Mouse (Mus musculus) embryonic stem cell, embryonic (primary cell): ENCODE results near the gene 9130023H24Rik.

Experiments
- CTCF ChIA-PET, 4 experiments: fragments of 300-600 bp in 2 of 4; fragments of 350-600 bp in 2 of 4; sonication (Branson Sonifier 250); formaldehyde crosslinking; loops; one replicate each; lab custom pipeline; 2022; ENCODE audit warnings: inconsistent platforms in 2 of 4; lab: Charles Lee
- POLR2A ChIA-PET, 4 experiments: fragments of 300-600 bp in 2 of 4; fragments of 350-600 bp in 2 of 4; sonication (Branson Sonifier 250); formaldehyde crosslinking; loops; one replicate each; lab custom pipeline; 2022; ENCODE audit warnings: antibody characterized with exemption in 4 of 4, inconsistent platforms in 1 of 4; lab: Charles Lee

Gene 9130023H24Rik

DNA sequence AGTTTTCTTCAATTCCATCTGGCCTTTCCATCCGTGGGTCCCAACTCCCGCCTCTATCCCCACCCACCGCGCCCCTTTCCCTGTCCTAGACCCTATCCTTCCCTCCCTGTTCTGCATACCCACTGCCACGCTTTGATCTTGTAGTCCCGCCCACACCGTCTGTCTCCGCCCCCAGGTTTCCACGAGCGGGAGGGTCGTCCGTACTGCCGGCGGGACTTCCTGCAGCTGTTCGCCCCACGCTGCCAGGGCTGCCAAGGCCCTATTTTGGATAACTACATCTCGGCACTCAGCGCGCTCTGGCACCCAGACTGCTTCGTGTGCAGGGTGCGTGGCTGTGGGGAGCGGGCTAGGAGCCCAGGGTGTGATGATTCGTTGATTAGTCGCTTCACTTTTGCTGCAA is 14.8 kb upstream of the 9130023H24Rik start:
- ChIA-PET CTCF (interaction anchor here in 2 of 4 experiments (1.1 to 1.2 kb wide), 2 partner anchors 15 to 92 kb away, joined by 5 read pairs; partner anchors contain the start of genes 9130023H24Rik (in 1 of the 2) and Armc5 (in 1 of the 2)), POLR2A (interaction anchor here in 3 of 4 experiments (0.7 to 1.7 kb wide), 6 partner anchors 15 to 35 kb away, joined by 3 to 6 read pairs (median 3); partner anchors contain the start of genes 9130023H24Rik (in 1 of the 3) and Armc5 (in 1 of the 3))

DNA sequence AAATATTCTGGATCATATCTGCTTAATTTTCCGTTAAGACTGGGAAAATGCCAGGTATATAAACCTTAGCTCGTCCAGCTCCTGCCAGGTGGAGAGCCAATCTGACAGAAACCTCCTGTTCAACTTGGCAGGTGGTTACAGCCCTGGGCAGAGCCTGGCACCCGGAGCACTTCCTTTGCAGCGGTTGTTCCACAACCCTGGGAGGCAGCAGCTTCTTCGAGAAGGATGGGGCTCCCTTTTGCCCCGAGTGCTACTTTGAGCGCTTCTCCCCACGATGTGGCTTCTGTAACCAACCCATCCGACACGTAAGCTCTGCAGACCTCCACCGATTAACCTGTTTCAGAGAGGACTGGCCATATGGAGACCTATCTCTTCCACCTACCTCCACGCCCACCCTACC is 14.1 kb upstream of the 9130023H24Rik start:
- POLR2A ChIA-PET, result interaction anchor here in 2 of 4 experiments (0.7 to 1.7 kb wide), 4 partner anchors 14 to 35 kb away, joined by 3 to 6 read pairs (median 3); partner anchors contain the start of genes 9130023H24Rik (in 1 of the 2) and Armc5 (in 1 of the 2)
- CTCF ChIA-PET, result interaction anchor here in 2 of 4 experiments (1.0 to 1.1 kb wide), 2 partner anchors 12 to 93 kb away, joined by 3 to 5 read pairs; no protein-coding TSS in a partner anchor

DNA sequence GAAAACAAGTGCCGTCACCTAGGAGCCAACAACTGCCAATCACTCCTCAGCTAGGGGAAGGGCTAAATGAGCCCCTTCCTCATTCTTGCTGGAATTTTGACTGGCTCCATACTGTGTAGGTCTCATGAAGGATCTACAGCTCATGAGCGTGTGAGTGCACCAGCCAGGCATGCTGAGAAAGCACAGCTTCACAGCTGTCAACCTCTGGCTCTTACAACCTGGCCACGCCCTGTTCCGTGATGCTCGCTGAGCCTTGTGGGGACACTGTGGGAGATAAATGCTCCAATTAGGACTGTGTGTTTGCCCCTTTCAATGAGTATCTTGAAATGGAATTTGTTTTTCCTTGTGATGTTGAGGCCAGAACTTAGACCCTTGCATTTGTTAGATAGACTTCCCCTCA is 12.2 kb upstream of the 9130023H24Rik start:
- CTCF ChIA-PET, result interaction anchor here in 1 of 4 experiments (0.7 kb wide), 1 partner anchor 139 kb away, joined by 3 read pairs; no protein-coding TSS in a partner anchor
- POLR2A ChIA-PET, result no interaction called here

DNA sequence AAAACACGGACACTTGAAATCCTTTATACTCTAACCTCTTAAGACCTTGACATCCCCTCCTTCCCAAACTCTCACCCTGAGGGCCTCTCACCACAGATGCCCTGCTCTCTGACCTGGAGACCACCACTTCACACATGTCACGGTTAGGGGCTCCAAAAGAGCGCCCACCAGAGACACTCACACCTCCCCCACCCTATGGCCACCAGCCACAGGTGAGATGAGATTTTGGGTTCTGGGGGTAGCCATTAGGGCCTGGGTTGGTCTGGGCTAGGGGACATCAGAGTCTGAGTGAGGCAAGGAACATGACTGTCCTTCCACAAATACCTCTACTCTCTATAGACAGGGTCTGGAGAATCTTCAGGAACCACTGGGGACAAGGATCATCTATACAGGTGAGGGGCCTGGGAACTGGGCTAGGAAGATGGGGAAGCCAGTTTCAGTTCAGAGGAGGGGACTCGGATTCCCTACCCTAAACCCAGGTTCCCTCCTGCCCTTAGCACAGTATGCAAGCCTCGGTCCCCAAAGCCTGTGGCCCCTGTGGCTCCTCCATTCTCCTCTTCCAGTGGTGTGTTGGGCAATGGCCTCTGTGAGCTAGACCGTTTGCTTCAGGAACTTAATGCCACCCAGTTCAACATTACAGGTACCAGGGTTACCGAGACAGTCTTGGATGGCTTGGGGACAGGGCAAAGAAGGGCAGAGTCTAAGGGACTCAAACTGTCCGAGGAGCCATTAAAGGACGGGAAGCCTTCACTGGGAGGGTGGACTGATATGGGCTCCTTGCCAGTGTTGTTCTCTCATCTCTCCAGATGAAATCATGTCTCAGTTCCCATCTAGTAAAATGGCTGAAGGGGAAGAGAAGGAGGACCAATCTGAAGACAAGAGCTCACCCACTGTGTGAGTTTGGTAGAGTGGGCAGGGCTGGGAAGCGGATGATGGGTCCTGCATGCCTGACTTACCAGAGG is 10.5 kb upstream of the 9130023H24Rik start:
- ChIA-PET CTCF (no interaction called here), POLR2A (no interaction called here)

DNA sequence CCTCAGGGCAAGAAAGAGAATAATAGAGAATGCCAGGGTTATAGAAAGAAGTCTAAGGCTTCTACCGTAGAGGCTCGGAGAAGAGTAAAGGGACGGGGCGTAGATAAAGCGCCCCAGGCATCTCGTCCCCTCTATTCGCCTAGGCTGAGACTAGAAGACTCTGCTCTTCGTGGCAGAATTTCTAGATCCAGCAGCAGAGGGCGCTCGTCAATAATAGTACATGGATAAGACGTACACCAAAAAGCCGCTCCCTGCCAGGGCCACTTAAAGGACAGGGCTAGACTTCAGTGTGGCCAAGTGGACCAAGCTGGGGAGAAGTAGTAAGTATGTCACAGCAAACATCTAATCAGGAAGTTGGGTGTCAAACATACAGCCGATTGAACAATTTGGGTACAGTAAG is 9.6 kb upstream of the 9130023H24Rik start:
- POLR2A ChIA-PET, result no interaction called here
- CTCF ChIA-PET, result interaction anchor here in 3 of 4 experiments (1.3 to 1.9 kb wide), 3 partner anchors 97 kb away, joined by 5 to 23 read pairs (median 8); no protein-coding TSS in a partner anchor

DNA sequence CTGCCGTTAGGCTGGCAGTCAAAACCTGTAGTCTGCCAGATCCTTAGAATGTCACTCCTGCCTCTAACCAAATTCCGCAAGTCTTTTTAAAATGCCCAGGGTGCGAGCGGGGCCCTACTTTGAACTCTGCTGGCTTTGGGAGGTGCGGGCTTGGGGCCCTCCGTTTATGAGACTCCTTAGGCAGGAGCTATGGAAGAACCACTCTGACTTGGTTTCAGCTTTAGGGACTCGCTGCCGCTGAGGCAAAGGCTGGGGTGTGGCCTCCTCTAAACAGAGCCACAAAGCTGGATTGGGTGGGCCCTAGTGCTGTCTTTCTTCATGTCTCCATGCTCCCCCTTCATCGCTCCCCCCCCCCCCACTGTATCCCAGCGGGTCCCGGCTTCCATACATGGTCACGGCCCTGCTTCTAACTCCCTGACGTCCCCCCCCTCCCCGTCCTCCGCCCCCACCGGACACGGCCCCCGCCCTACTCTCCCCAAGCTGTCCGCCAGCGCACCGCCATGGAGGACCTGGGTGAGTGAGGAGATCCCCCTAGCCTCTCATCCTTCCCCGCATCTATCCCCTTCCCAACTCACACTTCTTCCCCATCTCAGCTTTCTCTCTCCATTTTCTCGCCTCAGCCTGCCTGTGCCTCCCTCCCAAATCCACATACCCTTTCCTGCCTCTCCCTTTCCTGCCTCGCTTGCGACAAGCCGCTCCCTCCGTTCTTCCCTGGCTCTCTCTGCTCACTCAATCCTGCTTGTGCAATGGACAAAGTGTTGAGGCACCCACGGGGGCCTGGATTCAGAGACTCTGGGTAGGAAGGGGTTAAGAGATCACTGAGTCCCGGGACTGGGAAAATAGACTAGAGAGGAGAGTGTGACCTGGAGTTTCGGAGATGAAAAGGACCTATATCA is 8.9 kb upstream of the 9130023H24Rik start, which contains the start of gene Tgfb1i1:
TSS of gene Tgfb1i1 (plus strand) at position 317 of the 896 bp plus-strand sequence.
- ChIA-PET POLR2A (interaction anchor here (0.6 to 1.0 kb wide), 6 partner anchors 8 to 467 kb away, joined by 3 to 6 read pairs (median 4); partner anchors contain the start of gene 9130023H24Rik (in 1 of the 4)), CTCF (interaction anchor here (0.6 to 1.9 kb wide), 9 partner anchors 38 to 433 kb away, joined by 3 to 23 read pairs (median 4); no protein-coding TSS in a partner anchor)

DNA sequence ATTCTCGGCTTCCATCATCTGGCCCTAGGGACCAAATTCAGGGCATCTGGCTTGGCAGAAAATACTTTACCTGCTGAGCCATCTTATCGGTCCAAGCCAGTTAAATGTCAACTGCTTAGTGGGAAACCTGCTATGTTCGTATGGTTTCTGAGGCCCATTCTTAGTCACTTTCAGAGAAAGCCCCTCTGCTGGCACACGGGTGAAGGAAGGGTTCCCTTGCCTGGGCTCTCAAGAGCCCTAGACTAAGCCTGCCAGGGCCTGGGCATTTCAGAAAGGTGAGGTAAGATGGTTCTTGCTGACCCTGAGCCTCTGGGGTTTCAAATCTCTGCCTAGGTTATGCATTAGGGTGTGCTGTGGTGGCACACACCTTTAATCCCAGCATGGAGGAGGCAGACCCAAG is 7.7 kb upstream of the 9130023H24Rik start:
- ChIA-PET CTCF (interaction anchor here in 1 of 4 experiments (1.9 kb wide), 1 partner anchor 99 kb away, joined by 8 read pairs; no protein-coding TSS in a partner anchor), POLR2A (interaction anchor here in 1 of 4 experiments (1.7 kb wide), 1 partner anchor 31 kb away, joined by 3 read pairs; no protein-coding TSS in a partner anchor)

DNA sequence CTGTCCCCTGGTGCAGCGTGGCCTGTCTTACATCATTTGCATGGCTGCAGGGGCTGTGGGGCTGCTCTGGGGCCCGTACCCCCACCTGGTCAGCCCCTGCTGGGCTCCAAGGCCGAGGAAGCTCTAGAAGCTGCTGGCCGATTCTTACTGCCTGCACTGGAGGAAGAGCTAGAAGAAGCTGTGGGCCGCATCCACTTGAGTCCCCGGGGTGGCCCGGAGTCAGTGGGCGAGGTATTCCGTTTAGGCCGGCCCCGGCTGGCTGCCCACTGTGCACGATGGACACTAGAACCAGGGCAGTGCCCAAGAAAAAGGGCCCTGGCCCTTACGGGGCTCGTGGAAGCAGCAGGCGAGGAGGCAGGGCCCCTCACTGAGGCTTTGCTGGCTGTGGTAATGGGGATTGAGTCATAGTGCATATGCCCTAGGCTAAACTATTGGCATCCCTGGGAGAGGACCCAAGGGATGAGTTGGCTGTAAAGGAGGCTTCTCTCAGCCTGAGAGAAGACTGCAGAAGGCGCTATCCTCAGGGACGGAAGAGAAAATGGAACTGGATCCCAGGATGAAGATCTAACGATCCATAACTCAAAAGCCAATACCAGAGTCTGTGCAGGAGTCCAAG is 6.7 kb upstream of the 9130023H24Rik start:
- CTCF ChIA-PET, result interaction anchor here in 1 of 4 experiments (0.7 kb wide), 1 partner anchor 101 kb away, joined by 3 read pairs; no protein-coding TSS in a partner anchor
- POLR2A ChIA-PET, result interaction anchor here in 3 of 4 experiments (0.5 to 1.7 kb wide), 7 partner anchors 13 to 652 kb away, joined by 3 to 4 read pairs (median 3); no protein-coding TSS in a partner anchor

DNA sequence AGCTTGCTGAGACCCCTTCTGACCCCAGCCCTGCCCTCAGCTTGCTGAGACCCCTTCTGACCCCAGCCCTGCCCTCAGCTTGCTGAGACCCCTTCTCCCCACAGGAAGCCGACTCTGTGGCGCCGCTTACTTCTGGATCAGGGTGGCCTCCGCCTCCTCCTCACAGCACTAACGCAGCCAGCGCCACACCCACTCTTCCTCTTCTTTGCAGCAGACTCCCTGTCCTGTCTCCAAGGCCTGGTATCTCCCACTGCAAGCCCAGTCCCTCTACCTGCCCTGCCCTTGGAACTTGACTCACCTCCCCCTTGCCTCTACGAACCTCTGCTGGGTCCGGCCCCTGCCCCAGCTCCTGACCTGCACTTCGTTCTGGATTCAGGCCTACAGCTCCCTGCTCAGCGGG is 6.1 kb upstream of the 9130023H24Rik start:
- ChIA-PET POLR2A (interaction anchor here in 3 of 4 experiments (0.6 to 1.7 kb wide), 4 partner anchors 12 to 651 kb away, joined by 3 to 4 read pairs (median 3); no protein-coding TSS in a partner anchor), CTCF (interaction anchor here in 1 of 4 experiments (0.7 kb wide), 1 partner anchor 101 kb away, joined by 3 read pairs; no protein-coding TSS in a partner anchor)

DNA sequence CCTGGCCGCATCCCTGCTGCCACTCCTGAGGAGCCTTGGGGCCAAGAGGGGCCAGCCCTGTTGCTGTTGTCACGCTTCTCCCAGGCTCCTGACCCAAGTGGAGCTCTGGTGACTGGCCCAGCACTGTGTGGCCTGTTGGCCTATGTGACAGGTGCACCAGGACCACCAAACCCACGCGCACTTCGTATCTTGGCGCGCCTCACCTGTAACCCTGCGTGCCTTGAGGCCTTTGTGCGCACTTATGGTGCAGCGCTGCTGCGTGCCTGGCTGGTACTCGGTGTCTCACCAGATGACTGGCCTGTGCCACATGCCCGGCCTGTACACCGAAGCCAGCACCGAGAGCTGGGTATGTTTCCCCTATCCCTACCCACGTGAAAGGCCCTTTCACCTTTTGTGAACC is 4.5 kb upstream of the 9130023H24Rik start:
- ChIA-PET CTCF (no interaction called here), POLR2A (interaction anchor here in 2 of 4 experiments (1.0 to 1.2 kb wide), 2 partner anchors 9 to 10 kb away, joined by 3 to 5 read pairs; no protein-coding TSS in a partner anchor)

DNA sequence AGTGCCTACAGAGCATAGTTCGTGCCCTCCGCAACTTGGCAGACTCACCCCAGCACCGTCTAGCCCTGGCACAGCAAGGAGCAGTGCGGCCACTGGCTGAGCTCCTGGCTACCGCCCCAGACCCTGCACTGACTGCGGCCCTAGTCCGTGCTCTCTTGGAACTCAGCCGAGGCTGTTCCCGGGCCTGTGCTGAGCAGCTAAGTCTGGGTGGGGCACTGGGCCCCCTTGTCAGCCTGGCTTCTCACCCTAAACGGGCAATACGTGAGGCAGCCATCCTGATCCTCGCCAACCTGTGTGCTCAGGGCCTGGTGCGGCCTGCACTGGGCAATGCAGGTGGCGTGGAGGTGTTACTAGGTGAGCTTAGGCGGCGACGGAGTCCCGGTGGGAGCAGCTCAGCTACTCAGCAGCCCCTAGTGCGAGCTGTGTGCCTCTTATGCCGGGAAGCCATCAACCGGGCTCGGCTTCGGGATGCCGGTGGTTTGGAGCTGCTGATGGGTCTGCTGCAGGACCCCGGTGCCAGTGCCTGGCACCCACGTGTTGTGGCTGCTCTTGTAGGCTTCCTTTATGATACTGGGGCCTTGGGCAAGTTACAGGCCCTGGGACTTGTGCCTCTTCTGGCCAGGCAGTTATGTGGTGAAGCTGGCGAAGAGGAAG is 2.4 kb upstream of the 9130023H24Rik start:
- ChIA-PET CTCF (interaction anchor here (0.6 to 1.4 kb wide), 7 partner anchors 12 to 333 kb away, joined by 3 to 8 read pairs (median 4); no protein-coding TSS in a partner anchor), POLR2A (interaction anchor here in 2 of 4 experiments (0.5 to 2.1 kb wide), 12 partner anchors 9 to 273 kb away, joined by 3 to 8 read pairs (median 4); partner anchors contain the start of genes Fus (in 1 of the 2) and Tial1 (in 1 of the 2))

DNA sequence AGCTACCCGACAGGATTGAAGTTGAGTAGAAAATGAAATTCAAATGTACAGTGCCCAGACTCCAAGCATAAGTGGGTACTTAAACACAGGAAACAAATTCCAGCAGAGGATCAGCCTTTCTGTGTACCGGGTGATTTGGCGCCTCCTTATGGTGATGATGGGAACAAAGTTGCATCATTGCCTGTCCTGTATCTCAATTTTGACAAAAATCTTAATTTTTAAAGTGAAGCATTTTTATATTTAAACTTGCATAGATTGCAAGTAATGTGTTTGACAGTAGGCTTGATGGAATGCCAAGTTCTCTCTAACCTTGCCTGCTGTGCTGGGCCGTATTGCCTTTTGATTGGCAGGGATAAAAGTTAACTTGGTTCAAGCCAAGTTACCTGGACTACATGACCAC is 1.2 kb upstream of the 9130023H24Rik start:
- CTCF ChIA-PET, result interaction anchor here in 1 of 4 experiments (1.6 kb wide), 1 partner anchor 59 kb away, joined by 4 read pairs; the partner anchor contains the start of gene BC017158
- POLR2A ChIA-PET, result interaction anchor here in 1 of 4 experiments (1.2 to 2.9 kb wide), 6 partner anchors 8 to 296 kb away, joined by 3 to 17 read pairs (median 5); partner anchors contain the start of genes Fus, Pycard and Tgfb1i1

DNA sequence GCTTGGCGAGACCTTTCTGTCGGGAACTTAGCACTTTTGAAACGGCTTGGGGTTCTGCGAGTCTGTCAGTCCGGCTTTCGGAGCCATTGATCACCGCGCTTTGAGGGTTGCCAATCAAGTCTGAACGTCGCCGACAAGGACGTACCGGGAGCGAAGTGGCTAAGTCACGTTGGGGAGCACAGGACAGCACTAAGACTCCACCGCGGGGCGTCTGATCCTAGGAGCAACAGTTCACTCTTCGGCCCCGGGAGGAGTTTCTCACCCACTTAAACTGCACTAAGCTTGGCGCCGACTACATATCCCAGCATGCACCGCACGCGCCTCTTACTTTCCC is 271 bp downstream of the 9130023H24Rik start:
- ChIA-PET POLR2A (interaction anchor here in 3 of 4 experiments (0.7 to 2.9 kb wide), 42 partner anchors 9 to 529 kb away, joined by 3 to 17 read pairs (median 4); partner anchors contain the start of genes Pycard (in 3 of the 3), Fus (in 2 of the 3), BC017158 (in 1 of the 3) and Bag3 (in 1 of the 3)), CTCF (interaction anchor here in 2 of 4 experiments (0.6 to 2.5 kb wide), 16 partner anchors 10 to 563 kb away, joined by 3 to 15 read pairs (median 4); partner anchors contain the start of genes BC017158 (in 1 of the 2), Gm21974 (in 1 of the 2), Pycard (in 1 of the 2) and Tial1 (in 1 of the 2))

DNA sequence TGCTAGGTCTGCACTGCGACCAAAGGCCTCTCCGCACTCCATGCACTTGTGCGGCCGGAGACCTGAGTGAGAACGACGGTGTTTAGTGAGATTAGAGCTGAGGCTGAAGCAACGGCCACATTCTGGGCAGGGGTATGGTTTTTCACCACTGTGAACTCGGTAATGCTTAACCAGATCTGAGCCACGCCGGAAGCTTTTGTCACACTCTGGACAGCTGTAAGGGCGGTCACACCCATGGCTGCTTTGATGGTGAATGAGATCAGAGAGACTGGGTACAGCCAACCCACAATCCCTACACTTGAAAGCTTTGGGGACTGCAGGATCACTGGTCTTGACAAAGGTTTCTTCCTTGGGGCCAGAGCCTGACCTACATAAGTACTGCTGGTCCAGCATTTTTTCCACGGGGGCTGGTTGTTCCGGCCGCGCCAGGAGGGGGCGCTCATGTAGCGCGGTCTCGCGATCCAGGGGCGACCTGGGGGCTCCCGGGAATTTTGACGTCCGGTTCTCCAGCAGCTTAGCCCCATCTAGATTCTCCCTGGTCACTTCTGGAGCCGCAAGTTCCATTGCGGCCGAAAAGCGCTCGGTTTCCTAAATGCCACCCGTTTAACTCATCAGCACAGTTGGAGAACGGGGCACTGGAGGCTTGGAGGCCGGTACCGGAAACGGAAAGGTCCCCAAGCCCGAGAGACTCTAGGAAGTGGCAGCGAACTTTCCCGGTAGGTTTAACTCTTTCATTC is 807 bp downstream of the 9130023H24Rik start, which contains the start of gene Armc5:
TSS of gene Armc5 (plus strand) at position 487 of the 737 bp plus-strand sequence.
- ChIA-PET CTCF (interaction anchor here in 3 of 4 experiments (0.6 to 2.5 kb wide), 18 partner anchors 10 to 851 kb away, joined by 3 to 15 read pairs (median 4); partner anchors contain the start of genes BC017158 (in 1 of the 3), Gm21974 (in 1 of the 3), Tial1 (in 1 of the 3) and Vkorc1 (in 1 of the 3)), POLR2A (interaction anchor here in 3 of 4 experiments (0.7 to 2.9 kb wide), 26 partner anchors 10 to 324 kb away, joined by 3 to 17 read pairs (median 4); partner anchors contain the start of genes Pycard (in 3 of the 3), Tial1 (in 2 of the 3), Bag3 (in 1 of the 3) and Fus (in 1 of the 3))
